Mouse (Mus musculus): Measurements from ENCODE around the gene Col11a2.

- TF ChIP-seq CTCF (IDR thresholded peaks at IDR 0.05; ENCODE audit: low read depth) (peak; percentile 93), EP300 (IDR thresholded peaks at IDR 0.05; ENCODE audit: low read depth) (no peak)
These were observed 62.4 kb downstream of the Col11a2 start for GRCm38 (mm10) chr17:34101604-34102032.

Measured in liver, embryonic 14.5 days (tissue).